14 mouse cellular contexts compared by ENCODE assay signal in the genomic region with DNA sequence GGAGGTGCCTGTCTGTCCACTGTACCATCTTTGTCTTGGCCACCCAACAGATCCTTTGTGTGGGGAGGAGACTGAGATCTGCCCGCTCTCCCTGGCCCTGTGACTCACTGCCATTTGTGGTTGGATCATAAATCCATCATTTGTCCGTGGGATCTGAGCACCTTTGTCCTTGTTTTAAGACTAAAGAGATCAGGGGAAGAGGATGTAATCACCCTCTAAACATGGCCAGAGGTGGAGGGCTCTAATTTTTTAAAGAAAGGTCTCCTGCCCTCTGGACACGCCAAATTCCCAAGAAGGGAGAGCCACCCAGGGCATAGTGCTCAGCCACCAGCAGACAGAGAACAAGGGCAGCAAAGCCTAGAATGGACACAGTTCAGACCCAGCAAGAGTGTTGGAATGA. TPM values are rescaled to one million over a fixed set of nuclear protein-coding genes. Genes with fewer than 3 reads are reported as not detected.
DNase-seq lines count a peak whose midpoint lies in the region; ATAC-seq lines count a peak whose summit lies in the region.
"Had no signal": no experiment of that assay in that cellular context is flagged by ENCODE, and none has a peak within 500 bp of the region (broad histone marks: within the 10 kb centered on the region; RNA-seq: fewer than 3 reads in every experiment).

No protein-coding gene starts in this region.

- peak overlapping the region; percentile 95 for H3K27ac ChIP-seq in heart, embryonic 12.5 days (ENCODE audit: poor library complexity, severe bottlenecking)
- 0 out of 2 replicates have a peak overlapping the region, but pooled peaks have one; percentile 79 for H3K27ac ChIP-seq in midbrain, embryonic 13.5 days
- no peak overlapping the region for H3K27ac ChIP-seq in midbrain, embryonic 11.5 days (ENCODE audit: low read depth, low read length)
- peak overlapping the region; percentile 90 for H3K27ac ChIP-seq in limb, embryonic 15.5 days

- no peak for ATAC-seq in heart, embryonic 12.5 days (ENCODE audit: insufficient number of reproducible peaks, low FRiP score)
- ATAC-seq in midbrain, embryonic 13.5 days = no peak
- no peak for ATAC-seq in midbrain, embryonic 11.5 days (ENCODE audit: low FRiP score)
- no peak for ATAC-seq in limb, embryonic 15.5 days (ENCODE audit: insufficient number of reproducible peaks, low FRiP score, low TSS enrichment, low read depth)

- no peaks in the 10 kb centered on the region for H3K9me3 ChIP-seq in heart, embryonic 12.5 days (replicated peaks)
- H3K9me3 ChIP-seq in midbrain, embryonic 13.5 days = no peaks in the 10 kb centered on the region
- H3K9me3 ChIP-seq in midbrain, embryonic 11.5 days (ENCODE audit: control insufficient read depth, low read length) = no peaks in the 10 kb centered on the region
- H3K9me3 ChIP-seq in limb, embryonic 15.5 days = no peaks in the 10 kb centered on the region
- H3K9me3 ChIP-seq: G1E; kidney, embryonic 15.5 days; megakaryocyte, embryonic 14.5 days; neural tube, embryonic 13.5 days had no signal

- H3K27me3 ChIP-seq in heart, embryonic 12.5 days (replicated peaks) = no peaks in the 10 kb centered on the region
- no peaks in the 10 kb centered on the region for H3K27me3 ChIP-seq in midbrain, embryonic 13.5 days
- H3K27me3 ChIP-seq in midbrain, embryonic 11.5 days (ENCODE audit: control insufficient read depth, insufficient read depth, low read length) = no peaks in the 10 kb centered on the region
- no peaks in the 10 kb centered on the region for H3K27me3 ChIP-seq in limb, embryonic 15.5 days
- H3K27me3 ChIP-seq: kidney, embryonic 15.5 days; megakaryocyte, embryonic 14.5 days; neural tube, embryonic 13.5 days had no signal

- 84% methylated on average over 3 of the region's 3 CpGs for WGBS in heart, embryonic 12.5 days
- WGBS in midbrain, embryonic 13.5 days = 88% methylated on average over 3 of the region's 3 CpGs
- WGBS in midbrain, embryonic 11.5 days = 84% methylated on average over 3 of the region's 3 CpGs
- WGBS in limb, embryonic 15.5 days = 72% methylated on average over 3 of the region's 3 CpGs

- H3K4me2 ChIP-seq in heart, embryonic 12.5 days = no peak overlapping the region
- no peak overlapping the region for H3K4me2 ChIP-seq in midbrain, embryonic 13.5 days (replicated peaks)
- H3K4me2 ChIP-seq in midbrain, embryonic 11.5 days = no peak overlapping the region
- H3K4me2 ChIP-seq in limb, embryonic 15.5 days = no peak overlapping the region

- intact Hi-C loops in heart, postnatal 14 days (cut with DNase I) = no loop called here

- no peak for DNase-seq in heart, postnatal 14 days
- DNase-seq in midbrain, embryonic 11.5 days (ENCODE audit: low spot score, missing footprints) = no peak
- DNase-seq in ovary, adult 18-20 months (ENCODE audit: low spot score) = no peak
- DNase-seq in frontal cortex, postnatal 10 days (ENCODE audit: low spot score in 2 of 2) = no peak
- DNase-seq: cerebellum, adult 18-20 months; thymus, postnatal 25 days had no signal

- H3K36me3 ChIP-seq in heart, embryonic 12.5 days = no peaks in the 10 kb centered on the region
- no peaks in the 10 kb centered on the region for H3K36me3 ChIP-seq in midbrain, embryonic 13.5 days
- no peaks in the 10 kb centered on the region for H3K36me3 ChIP-seq in midbrain, embryonic 11.5 days (ENCODE audit: control insufficient read depth, insufficient read depth, low read length)
- no peaks in the 10 kb centered on the region for H3K36me3 ChIP-seq in limb, embryonic 15.5 days
- H3K36me3 ChIP-seq: G1E; kidney, embryonic 15.5 days; neural tube, embryonic 13.5 days had no signal

- H3K4me3 ChIP-seq in heart, embryonic 12.5 days = no peak overlapping the region
- H3K4me3 ChIP-seq in midbrain, embryonic 13.5 days (replicated peaks) = no peak overlapping the region
- no peak overlapping the region for H3K4me3 ChIP-seq in midbrain, embryonic 11.5 days (ENCODE audit: low read depth, low read length)
- no peak overlapping the region for H3K4me3 ChIP-seq in limb, embryonic 15.5 days

- H3K9ac ChIP-seq in heart, embryonic 12.5 days = no peak overlapping the region
- H3K9ac ChIP-seq in midbrain, embryonic 13.5 days (replicated peaks) = no peak overlapping the region
- H3K9ac ChIP-seq in midbrain, embryonic 11.5 days (ENCODE audit: low read length) = no peak overlapping the region
- H3K9ac ChIP-seq in limb, embryonic 15.5 days = no peak overlapping the region
- H3K9ac ChIP-seq: kidney, embryonic 15.5 days had no signal

- H3K4me1 ChIP-seq in heart, embryonic 12.5 days (replicated peaks) = peaks cover 41% of the 10 kb centered on the region
- peaks cover 50% of the 10 kb centered on the region for H3K4me1 ChIP-seq in midbrain, embryonic 13.5 days (replicated peaks)
- H3K4me1 ChIP-seq in midbrain, embryonic 11.5 days (ENCODE audit: control insufficient read depth, insufficient read depth, low read length) = peaks cover 20% of the 10 kb centered on the region
- peaks cover 47% of the 10 kb centered on the region for H3K4me1 ChIP-seq in limb, embryonic 15.5 days

RNA-seq across cellular contexts. Expression of a gene that starts 12.9 kb away (rescaled TPM):
- 37.8 and 40.4 TPM in 2 replicates for polyA plus RNA-seq in heart, embryonic 12.5 days (2016; fragmentation: Nextera tagmentation; extraction: Ambion mirVana)
- 10 to 100 TPM; 37.3 to 47.7 TPM for total RNA-seq in heart, postnatal 14 days (2021)
- polyA plus RNA-seq in midbrain, embryonic 13.5 days (2015; fragmentation: Nextera tagmentation; extraction: Ambion mirVana) = 109 and 110 TPM in 2 replicates
- 150 and 153 TPM in 2 replicates for polyA plus RNA-seq in midbrain, embryonic 11.5 days (2014; fragmentation: Nextera tagmentation; extraction: Ambion mirVana)
- 30.9 and 35.1 TPM in 2 replicates for polyA plus RNA-seq in limb, embryonic 15.5 days (2015; fragmentation: Nextera tagmentation; extraction: Ambion mirVana)

RNA-seq across cellular contexts. Expression of a gene that starts 19.2 kb away (rescaled TPM):
- polyA plus RNA-seq in heart, embryonic 12.5 days (2016; fragmentation: Nextera tagmentation; extraction: Ambion mirVana) = 0.32 and 0.49 TPM in 2 replicates
- total RNA-seq in heart, postnatal 14 days (2021) = not detected
- polyA plus RNA-seq in midbrain, embryonic 13.5 days (2015; fragmentation: Nextera tagmentation; extraction: Ambion mirVana) = 0.09 and 0.27 TPM in 2 replicates
- not detected in 2 replicates for polyA plus RNA-seq in midbrain, embryonic 11.5 days (2014; fragmentation: Nextera tagmentation; extraction: Ambion mirVana)
- polyA plus RNA-seq in limb, embryonic 15.5 days (2015; fragmentation: Nextera tagmentation; extraction: Ambion mirVana) = 0.50 and 0.59 TPM in 2 replicates
- total RNA-seq: adrenal gland, adult 18-20 months; G1E had no signal
- polyA plus RNA-seq: G1E had no signal

RNA-seq across cellular contexts. Expression of a gene that starts 54.8 kb away (rescaled TPM):
- polyA plus RNA-seq in heart, embryonic 12.5 days (2016; fragmentation: Nextera tagmentation; extraction: Ambion mirVana) = 15.7 and 17.5 TPM in 2 replicates
- total RNA-seq in heart, postnatal 14 days (2021) = 10 to 100 TPM; 13.5 to 17.4 TPM
- polyA plus RNA-seq in midbrain, embryonic 13.5 days (2015; fragmentation: Nextera tagmentation; extraction: Ambion mirVana) = 5.5 and 5.7 TPM in 2 replicates
- 5.7 and 6.8 TPM in 2 replicates for polyA plus RNA-seq in midbrain, embryonic 11.5 days (2014; fragmentation: Nextera tagmentation; extraction: Ambion mirVana)
- 147 and 186 TPM in 2 replicates for polyA plus RNA-seq in limb, embryonic 15.5 days (2015; fragmentation: Nextera tagmentation; extraction: Ambion mirVana)
- polyA plus RNA-seq: G1E had no signal
